Mouse (Mus musculus): ENCODE measurements around the gene Fbxo3. TPM values are rescaled to one million over a fixed set of nuclear protein-coding genes. Genes with fewer than 3 reads are reported as not detected.
"Not testable (repeated sequence)": the region's sequence is repeated elsewhere in the genome, so short reads cannot be mapped to it uniquely, and the experiment has no call there.

Gene Fbxo3
- polyA plus RNA-seq, 1 experiment from 2014 or later, result 53.8 TPM

DNA sequence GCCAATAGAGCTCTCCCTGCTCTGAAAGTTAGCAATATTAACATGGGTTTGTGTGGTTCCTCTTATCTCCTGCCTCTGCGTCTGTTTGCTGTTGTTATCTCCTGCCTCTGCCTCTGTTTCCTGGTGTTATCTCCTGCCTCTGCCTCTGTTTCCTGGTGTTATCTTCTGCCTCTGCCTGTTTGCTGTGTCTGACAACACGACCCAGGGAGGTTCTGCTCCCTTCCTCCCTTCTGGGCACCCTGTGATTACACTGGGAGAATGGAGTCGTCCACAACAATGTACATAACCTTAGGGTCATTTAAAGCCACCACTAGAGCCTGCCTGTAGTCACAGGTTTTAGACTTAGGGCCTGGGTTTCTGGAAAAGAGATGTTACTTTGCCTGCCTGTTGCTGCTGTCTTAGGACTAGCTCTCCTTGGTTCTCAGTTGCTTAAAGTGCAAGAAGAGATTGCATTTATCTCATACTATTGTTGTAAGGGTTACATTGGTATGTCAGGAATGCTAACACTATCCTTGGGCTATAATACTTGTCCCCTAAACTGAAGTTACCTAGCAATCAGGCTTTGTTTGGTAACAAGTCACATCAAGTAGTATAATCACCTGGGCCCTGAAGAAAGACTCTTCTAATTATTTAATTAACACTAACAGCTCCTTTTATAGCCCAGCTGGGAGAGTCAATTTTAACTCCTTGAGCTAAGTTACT, 71.2 kb downstream of the Fbxo3 start:
- no peaks in the 10 kb centered on the region for H3K36me3 ChIP-seq
- no peak overlapping the region for H3K4me2 ChIP-seq (replicated peaks)
- no peak overlapping the region for H3K4me3 ChIP-seq (replicated peaks)
- H3K4me1 ChIP-seq, result peaks cover 11% of the 10 kb centered on the region
- WGBS, result 31% methylated on average over 3 of the region's 3 CpGs
- ATAC-seq (ENCODE audit: insufficient number of reproducible peaks, low FRiP score, low TSS enrichment, low read depth), result no peak
- H3K27me3 ChIP-seq, result no peaks in the 10 kb centered on the region
- H3K27ac ChIP-seq (replicated peaks), result no peak overlapping the region
- no peaks in the 10 kb centered on the region for H3K9me3 ChIP-seq (replicated peaks)
- H3K9ac ChIP-seq, result no peak overlapping the region

DNA sequence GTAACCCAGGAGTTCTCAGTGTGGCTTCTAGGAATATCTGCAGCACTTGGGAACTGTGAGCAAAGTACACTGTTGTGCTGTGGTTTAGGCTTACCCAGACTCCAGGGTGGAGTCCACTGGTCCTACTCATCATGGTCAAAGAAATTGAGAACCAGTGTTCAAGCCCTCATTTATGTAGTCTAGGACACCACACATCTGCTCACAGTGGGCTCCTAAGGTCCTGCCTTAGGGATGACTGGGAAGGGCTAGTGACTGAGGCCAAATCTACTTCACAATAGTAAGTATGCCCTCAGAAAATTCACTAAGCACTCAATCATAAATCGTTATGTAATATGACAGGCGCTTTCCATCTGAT, 71.7 kb downstream of the Fbxo3 start:
- H3K9ac ChIP-seq, result no peak overlapping the region
- peaks cover 11% of the 10 kb centered on the region for H3K4me1 ChIP-seq
- peak; percentile 29; the same call in 1 of the 2 replicates for ATAC-seq (ENCODE audit: insufficient number of reproducible peaks, low FRiP score, low TSS enrichment, low read depth)
- H3K36me3 ChIP-seq, result no peaks in the 10 kb centered on the region
- WGBS, result 83% methylated on average over 2 of the region's 2 CpGs
- no peak overlapping the region for H3K4me3 ChIP-seq (replicated peaks)
- no peak overlapping the region for H3K27ac ChIP-seq (replicated peaks)
- no peak overlapping the region for H3K4me2 ChIP-seq (replicated peaks)
- no peaks in the 10 kb centered on the region for H3K27me3 ChIP-seq
- H3K9me3 ChIP-seq (replicated peaks), result no peaks in the 10 kb centered on the region

DNA sequence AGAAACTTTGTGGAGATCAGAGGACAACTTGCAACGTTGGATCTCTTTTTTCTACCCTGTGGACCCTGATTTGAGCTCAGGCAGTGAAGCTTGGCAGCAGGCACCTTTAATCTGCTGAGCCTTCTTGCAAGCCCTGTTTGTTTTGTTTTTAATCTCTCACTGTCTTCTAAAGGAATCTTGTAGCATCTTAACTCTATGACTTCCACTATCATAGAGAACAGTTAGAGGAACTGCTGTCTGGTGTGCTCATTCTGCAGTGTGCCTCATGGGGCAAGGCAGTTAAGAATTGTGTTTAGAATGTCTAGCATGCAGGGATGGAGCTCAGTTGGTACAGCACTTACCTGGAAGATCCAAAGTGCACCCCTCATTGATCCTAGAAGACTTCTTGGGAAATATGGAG, 72.4 kb downstream of the Fbxo3 start:
- Histone ChIP-seq H3K9ac (no peak overlapping the region), H3K27me3 (no peaks in the 10 kb centered on the region), H3K4me1 (peaks cover 11% of the 10 kb centered on the region), H3K36me3 (no peaks in the 10 kb centered on the region), H3K4me3 (replicated peaks) (no peak overlapping the region), H3K4me2 (replicated peaks) (no peak overlapping the region), H3K9me3 (replicated peaks) (no peaks in the 10 kb centered on the region), H3K27ac (replicated peaks) (no peak overlapping the region)
- ATAC-seq (ENCODE audit: insufficient number of reproducible peaks, low FRiP score, low TSS enrichment, low read depth), result no peak
- 48% methylated on average over 1 of the region's 1 CpGs for WGBS

DNA sequence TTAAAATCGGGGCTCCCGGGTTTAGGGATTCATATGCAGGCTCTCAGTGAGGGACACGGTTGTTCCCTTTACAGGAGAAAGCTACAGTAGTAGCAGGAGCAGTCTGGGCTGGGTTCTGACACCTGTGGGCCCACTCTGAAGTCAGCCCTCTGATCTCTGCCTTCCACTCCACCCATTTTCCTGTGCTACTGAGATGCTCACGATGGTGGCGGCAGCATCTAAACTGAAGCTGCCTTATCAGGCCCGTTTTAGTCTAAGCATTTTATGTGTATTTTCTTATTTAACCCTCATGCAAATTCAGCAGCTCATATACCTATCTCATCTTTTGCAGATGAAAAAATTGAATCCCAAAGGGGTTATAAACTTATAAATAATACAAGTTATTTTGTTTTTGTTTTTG, 77.3 kb downstream of the Fbxo3 start:
- H3K4me1 ChIP-seq, result no peaks in the 10 kb centered on the region
- ATAC-seq (ENCODE audit: insufficient number of reproducible peaks, low FRiP score, low TSS enrichment, low read depth), result no peak
- 93% methylated on average over 6 of the region's 6 CpGs for WGBS

DNA sequence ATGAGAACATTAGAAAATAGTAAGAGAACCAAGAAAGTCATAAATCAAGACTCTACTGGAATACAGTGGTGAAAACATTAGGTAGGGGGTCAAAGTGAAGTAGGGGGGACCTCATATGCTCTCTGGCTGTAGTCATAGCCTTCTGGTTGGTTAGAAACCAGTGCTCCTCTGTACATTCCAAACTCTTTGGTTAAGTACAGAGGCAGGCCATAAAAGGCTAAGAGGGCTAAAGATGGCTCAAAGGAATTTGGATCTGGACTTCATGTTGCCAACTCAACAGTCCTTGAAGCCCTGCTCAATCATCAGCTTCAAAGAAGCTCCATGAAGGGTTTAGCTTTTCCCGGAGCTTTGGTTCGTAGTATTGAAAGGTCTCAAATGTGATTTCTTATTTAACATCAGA, 81.5 kb downstream of the Fbxo3 start:
- not testable (repeated sequence) for H3K9ac ChIP-seq; H3K27ac ChIP-seq (replicated peaks); H3K4me2 ChIP-seq (replicated peaks); ATAC-seq (ENCODE audit: insufficient number of reproducible peaks, low FRiP score, low TSS enrichment, low read depth); H3K27me3 ChIP-seq; H3K36me3 ChIP-seq; H3K9me3 ChIP-seq (replicated peaks); H3K4me1 ChIP-seq; H3K4me3 ChIP-seq (replicated peaks)
- WGBS, result 71% methylated on average over 2 of the region's 2 CpGs

More for the DNA sequence above, 77.3 kb downstream of the Fbxo3 start:
- no peak overlapping the region for H3K4me3 ChIP-seq (replicated peaks)
- H3K4me2 ChIP-seq (replicated peaks), result no peak overlapping the region
- H3K9me3 ChIP-seq (replicated peaks), result no peaks in the 10 kb centered on the region
- no peaks in the 10 kb centered on the region for H3K27me3 ChIP-seq
- no peaks in the 10 kb centered on the region for H3K36me3 ChIP-seq
- H3K27ac ChIP-seq (replicated peaks), result no peak overlapping the region
- no peak overlapping the region for H3K9ac ChIP-seq

DNA sequence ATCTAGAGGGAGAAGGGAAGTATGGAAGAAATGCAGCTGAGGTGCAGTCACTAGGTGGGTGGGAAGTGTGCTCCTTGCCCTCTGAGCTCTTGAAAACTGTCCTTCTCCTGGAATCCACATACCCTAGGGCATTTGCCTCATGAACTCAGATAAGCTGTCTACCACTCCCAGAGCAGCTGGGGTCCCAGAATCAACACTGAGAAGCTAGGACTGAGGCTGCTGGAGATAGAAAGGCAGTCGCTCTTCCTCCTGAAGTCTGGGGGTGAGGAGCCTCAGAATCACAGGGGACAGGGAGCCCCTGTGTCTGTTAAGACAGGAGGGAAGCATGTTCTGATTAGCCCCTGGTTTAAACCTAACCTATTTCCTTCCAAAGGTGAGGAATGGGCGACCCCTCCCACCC, 82.0 kb downstream of the Fbxo3 start:
- 64% methylated on average over 2 of the region's 2 CpGs for WGBS
- no peaks in the 10 kb centered on the region for H3K27me3 ChIP-seq
- H3K9ac ChIP-seq, result no peak overlapping the region
- H3K36me3 ChIP-seq, result no peaks in the 10 kb centered on the region
- H3K4me3 ChIP-seq (replicated peaks), result no peak overlapping the region
- H3K9me3 ChIP-seq (replicated peaks), result no peaks in the 10 kb centered on the region
- no peak overlapping the region for H3K27ac ChIP-seq (replicated peaks)
- H3K4me1 ChIP-seq, result no peaks in the 10 kb centered on the region
- ATAC-seq (ENCODE audit: insufficient number of reproducible peaks, low FRiP score, low TSS enrichment, low read depth), result no peak
- no peak overlapping the region for H3K4me2 ChIP-seq (replicated peaks)

DNA sequence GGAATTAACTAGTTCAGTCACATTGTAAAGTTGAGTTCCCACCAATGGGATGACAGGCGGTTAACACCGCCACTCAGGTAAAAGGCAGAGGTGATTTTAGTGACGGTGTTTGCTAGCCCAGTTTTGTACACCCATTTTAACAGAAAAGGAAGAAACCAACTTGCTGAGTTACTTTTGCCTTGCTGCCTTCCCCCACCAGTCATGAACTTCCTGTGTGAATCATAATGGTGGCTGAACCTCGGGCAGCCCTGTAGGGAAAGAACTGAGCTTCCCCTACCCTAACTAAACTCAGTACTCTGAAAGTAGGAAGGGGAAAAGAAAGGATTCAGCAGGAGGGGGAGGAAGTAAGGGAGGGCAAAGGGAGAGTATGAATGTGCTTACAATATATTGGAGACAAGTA, 82.5 kb downstream of the Fbxo3 start:
- 73% methylated on average over 4 of the region's 4 CpGs for WGBS
- H3K9ac ChIP-seq, result no peak overlapping the region
- ATAC-seq (ENCODE audit: insufficient number of reproducible peaks, low FRiP score, low TSS enrichment, low read depth), result no peak

DNA sequence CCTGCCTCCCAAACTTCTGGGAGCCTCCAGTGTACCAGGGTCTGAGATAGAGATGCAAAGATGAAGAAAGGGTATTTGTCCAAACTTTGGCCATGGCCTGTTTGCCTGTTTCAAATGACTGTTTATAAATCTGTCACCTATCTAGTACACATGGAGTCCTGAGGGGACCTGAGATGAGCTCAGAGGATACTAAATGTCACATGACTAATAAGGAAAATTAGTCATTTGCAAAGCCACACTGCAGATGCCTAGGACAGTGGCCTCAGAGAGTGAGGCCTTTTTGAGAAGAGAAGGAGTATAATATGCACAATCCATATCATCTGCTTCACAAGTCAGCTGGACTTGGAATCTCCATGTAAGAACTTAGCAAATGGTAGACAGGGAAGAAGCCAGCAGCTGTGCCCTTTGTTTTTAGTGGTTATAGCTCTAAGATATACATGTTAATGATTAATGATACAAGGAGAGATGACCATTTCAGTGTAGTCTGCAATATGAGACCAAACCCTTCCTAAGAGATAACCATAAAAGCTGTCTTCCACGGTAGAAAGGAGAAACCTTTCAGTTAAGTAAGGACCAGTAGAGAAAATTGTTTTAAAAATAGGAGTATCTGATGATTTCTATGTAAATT, 83.8 kb downstream of the Fbxo3 start:
- ATAC-seq (ENCODE audit: insufficient number of reproducible peaks, low FRiP score, low TSS enrichment, low read depth); H3K36me3 ChIP-seq; H3K4me1 ChIP-seq; H3K9me3 ChIP-seq (replicated peaks); H3K27ac ChIP-seq (replicated peaks); H3K4me2 ChIP-seq (replicated peaks); H3K27me3 ChIP-seq; H3K9ac ChIP-seq; H3K4me3 ChIP-seq (replicated peaks): not testable (repeated sequence)
- WGBS, result no CpG with 5 or more reads among the region's 1 CpGs

More for the DNA sequence above, 82.5 kb downstream of the Fbxo3 start:
- H3K36me3 ChIP-seq, result no peaks in the 10 kb centered on the region
- H3K4me3 ChIP-seq (replicated peaks), result no peak overlapping the region
- H3K9me3 ChIP-seq (replicated peaks), result no peaks in the 10 kb centered on the region
- no peaks in the 10 kb centered on the region for H3K27me3 ChIP-seq
- H3K4me1 ChIP-seq, result no peaks in the 10 kb centered on the region
- H3K27ac ChIP-seq (replicated peaks), result no peak overlapping the region
- H3K4me2 ChIP-seq (replicated peaks), result no peak overlapping the region

Other genes starting within 250 kb of the Fbxo3 start
- gene Caprin1, start 230.1 kb upstream of the Fbxo3 start, polyA plus RNA-seq (2015; fragmentation: Nextera tagmentation; extraction: Ambion mirVana), result 245 and 248 TPM in 2 replicates
- gene Lmo2, start 69.7 kb upstream of the Fbxo3 start, polyA plus RNA-seq (2015; fragmentation: Nextera tagmentation; extraction: Ambion mirVana), result 18.6 and 20.8 TPM in 2 replicates
- gene 4931422A03Rik, start 640 bp downstream of the Fbxo3 start, polyA plus RNA-seq (2015; fragmentation: Nextera tagmentation; extraction: Ambion mirVana), result 2.4 and 2.7 TPM in 2 replicates
- 0.09 TPM in 1 of 2 replicates, not detected in the other for gene Gm10912, start 38.1 kb downstream of the Fbxo3 start, polyA plus RNA-seq (2015; fragmentation: Nextera tagmentation; extraction: Ambion mirVana)
- gene Gm10799, start 40.8 kb downstream of the Fbxo3 start, polyA plus RNA-seq (2015; fragmentation: Nextera tagmentation; extraction: Ambion mirVana), result not detected in 2 replicates
- gene Cd59b, start 42.1 kb downstream of the Fbxo3 start, polyA plus RNA-seq (2015; fragmentation: Nextera tagmentation; extraction: Ambion mirVana), result 5.5 and 6.1 TPM in 2 replicates
- gene Cd59a, start 68.1 kb downstream of the Fbxo3 start, polyA plus RNA-seq (2015; fragmentation: Nextera tagmentation; extraction: Ambion mirVana), result 23.6 and 27.4 TPM in 2 replicates
- gene A930018P22Rik, start 95.0 kb downstream of the Fbxo3 start, polyA plus RNA-seq (2015; fragmentation: Nextera tagmentation; extraction: Ambion mirVana), result 0.21 TPM in 1 of 2 replicates, not detected in the other

All from embryonic facial prominence, embryonic 15.5 days (tissue).